Mouse (Mus musculus): ENCODE measurements at regions not wholly inside any gene's neighbourhood (a gene's known extent, or its start where the extent isn't known, plus 50 kb on each side); places are given as distances from the start of the nearest gene placed in this dataset.
A peak's percentile ranks its signal among the peaks of the same experiment; 100 is the strongest.

- WGBS = 89% methylated on average over 4 of the region's 4 CpGs
- H3K36me3 ChIP-seq = no peaks in the 10 kb centered on the region
- no peak overlapping the region for H3K27ac ChIP-seq (ENCODE audit: poor library complexity, severe bottlenecking)
- H3K4me1 ChIP-seq (replicated peaks) = peaks cover 20% of the 10 kb centered on the region
- H3K9ac ChIP-seq = no peak overlapping the region
- no peak overlapping the region for H3K4me3 ChIP-seq
- H3K9me3 ChIP-seq (replicated peaks) = no peaks in the 10 kb centered on the region
- H3K27me3 ChIP-seq (replicated peaks) = no peaks in the 10 kb centered on the region; the same call in 1 of the 2 replicates
- ATAC-seq (ENCODE audit: insufficient number of reproducible peaks, low FRiP score) = no peak
- H3K4me2 ChIP-seq = no peak overlapping the region
Measured at GRCm38 (mm10) chr14:76247664-76248063, 137.0 kb downstream of the Nufip1 start.

- 89% methylated on average over 3 of the region's 3 CpGs for WGBS
- Histone ChIP-seq H3K36me3 (no peaks in the 10 kb centered on the region), H3K9ac (no peak overlapping the region), H3K4me3 (no peak overlapping the region), H3K9me3 (replicated peaks) (no peaks in the 10 kb centered on the region), H3K4me2 (no peak overlapping the region), H3K27ac (ENCODE audit: poor library complexity, severe bottlenecking) (no peak overlapping the region), H3K27me3 (replicated peaks) (no peaks in the 10 kb centered on the region; the same call in 1 of the 2 replicates), H3K4me1 (replicated peaks) (peaks cover 16% of the 10 kb centered on the region)
- ATAC-seq (ENCODE audit: insufficient number of reproducible peaks, low FRiP score) = no peak
Measured at GRCm38 (mm10) chr14:76253850-76254249, 143.2 kb downstream of the Nufip1 start.

- Histone ChIP-seq H3K27ac (ENCODE audit: poor library complexity, severe bottlenecking) (peak overlapping the region; percentile 61; the same call in 1 of the 2 replicates), H3K4me1 (replicated peaks) (peaks cover 16% of the 10 kb centered on the region), H3K4me2 (peak overlapping the region; percentile 42), H3K36me3 (no peaks in the 10 kb centered on the region), H3K9me3 (replicated peaks) (no peaks in the 10 kb centered on the region), H3K27me3 (replicated peaks) (no peaks in the 10 kb centered on the region; the same call in 1 of the 2 replicates), H3K4me3 (no peak overlapping the region), H3K9ac (no peak overlapping the region; the same call in 1 of the 2 replicates)
- ATAC-seq (ENCODE audit: insufficient number of reproducible peaks, low FRiP score) = peak; percentile 69
- WGBS = 36% methylated on average over 30 of the region's 30 CpGs
Measured at GRCm38 (mm10) chr14:76254565-76255501, 144.1 kb downstream of the Nufip1 start.

- no peaks in the 10 kb centered on the region for H3K36me3 ChIP-seq
- no peak overlapping the region for H3K27ac ChIP-seq (ENCODE audit: poor library complexity, severe bottlenecking)
- no peak overlapping the region for H3K9ac ChIP-seq
- 86% methylated on average over 11 of the region's 11 CpGs for WGBS
- no peaks in the 10 kb centered on the region for H3K9me3 ChIP-seq (replicated peaks)
- no peak overlapping the region for H3K4me2 ChIP-seq
- no peak for ATAC-seq (ENCODE audit: insufficient number of reproducible peaks, low FRiP score)
- no peak overlapping the region for H3K4me3 ChIP-seq
- H3K4me1 ChIP-seq (replicated peaks) = peaks cover 16% of the 10 kb centered on the region
- no peaks in the 10 kb centered on the region; the same call in 1 of the 2 replicates for H3K27me3 ChIP-seq (replicated peaks)
Measured at GRCm38 (mm10) chr14:76255971-76256370, 145.3 kb downstream of the Nufip1 start.

GRCm38 (mm10) chr14:76258626-76259025, 147.9 kb downstream of the Nufip1 start:
- Histone ChIP-seq H3K36me3 (no peaks in the 10 kb centered on the region), H3K27ac (ENCODE audit: poor library complexity, severe bottlenecking) (no peak overlapping the region), H3K4me2 (no peak overlapping the region), H3K27me3 (replicated peaks) (no peaks in the 10 kb centered on the region), H3K4me3 (no peak overlapping the region), H3K4me1 (replicated peaks) (peaks cover 16% of the 10 kb centered on the region), H3K9me3 (replicated peaks) (no peaks in the 10 kb centered on the region), H3K9ac (no peak overlapping the region)
- 47% methylated on average over 3 of the region's 3 CpGs for WGBS
- ATAC-seq (ENCODE audit: insufficient number of reproducible peaks, low FRiP score) = no peak

GRCm38 (mm10) chr14:76260628-76261293, 150.1 kb downstream of the Nufip1 start:
- Histone ChIP-seq H3K27me3 (replicated peaks) (no peaks in the 10 kb centered on the region), H3K9me3 (replicated peaks) (no peaks in the 10 kb centered on the region), H3K4me2 (no peak overlapping the region), H3K9ac (no peak overlapping the region), H3K4me1 (replicated peaks) (peaks cover 4% of the 10 kb centered on the region; the same call in 1 of the 2 replicates), H3K36me3 (no peaks in the 10 kb centered on the region), H3K27ac (ENCODE audit: poor library complexity, severe bottlenecking) (no peak overlapping the region), H3K4me3 (no peak overlapping the region)
- ATAC-seq (ENCODE audit: insufficient number of reproducible peaks, low FRiP score) = no peak
- 70% methylated on average over 5 of the region's 5 CpGs for WGBS

GRCm38 (mm10) chr14:76263682-76264081, 151.1 kb upstream of the Tsc22d1 start:
- H3K9me3 ChIP-seq (replicated peaks) = peaks cover 3% of the 10 kb centered on the region; the same call in 1 of the 2 replicates
- no peak overlapping the region for H3K27ac ChIP-seq (ENCODE audit: poor library complexity, severe bottlenecking)
- H3K27me3 ChIP-seq (replicated peaks) = no peaks in the 10 kb centered on the region
- no peaks in the 10 kb centered on the region for H3K36me3 ChIP-seq
- no peaks in the 10 kb centered on the region for H3K4me1 ChIP-seq (replicated peaks)
- no peak overlapping the region for H3K9ac ChIP-seq
- H3K4me2 ChIP-seq = no peak overlapping the region
- 83% methylated on average over 5 of the region's 5 CpGs for WGBS
- no peak overlapping the region for H3K4me3 ChIP-seq
- ATAC-seq (ENCODE audit: insufficient number of reproducible peaks, low FRiP score) = no peak

- WGBS = 79% methylated on average over 5 of the region's 5 CpGs
Measured at GRCm38 (mm10) chr14:76265819-76266218, 148.9 kb upstream of the Tsc22d1 start.

GRCm38 (mm10) chr14:76266249-76266648, 148.5 kb upstream of the Tsc22d1 start:
- no peak overlapping the region for H3K9ac ChIP-seq
- 79% methylated on average over 4 of the region's 4 CpGs for WGBS
- no peak for ATAC-seq (ENCODE audit: insufficient number of reproducible peaks, low FRiP score)
- H3K4me2 ChIP-seq = no peak overlapping the region
- peaks cover 3% of the 10 kb centered on the region; the same call in 1 of the 2 replicates for H3K9me3 ChIP-seq (replicated peaks)
- no peak overlapping the region for H3K27ac ChIP-seq (ENCODE audit: poor library complexity, severe bottlenecking)
- no peaks in the 10 kb centered on the region for H3K36me3 ChIP-seq
- no peak overlapping the region for H3K4me3 ChIP-seq
- H3K4me1 ChIP-seq (replicated peaks) = no peaks in the 10 kb centered on the region
- H3K27me3 ChIP-seq (replicated peaks) = no peaks in the 10 kb centered on the region

More at GRCm38 (mm10) chr14:76265819-76266218, 148.9 kb upstream of the Tsc22d1 start:
- Histone ChIP-seq H3K9ac (no peak overlapping the region), H3K27me3 (replicated peaks) (no peaks in the 10 kb centered on the region), H3K27ac (ENCODE audit: poor library complexity, severe bottlenecking) (no peak overlapping the region), H3K9me3 (replicated peaks) (peaks cover 3% of the 10 kb centered on the region; the same call in 1 of the 2 replicates), H3K36me3 (no peaks in the 10 kb centered on the region), H3K4me1 (replicated peaks) (no peaks in the 10 kb centered on the region), H3K4me2 (no peak overlapping the region), H3K4me3 (no peak overlapping the region)
- no peak for ATAC-seq (ENCODE audit: insufficient number of reproducible peaks, low FRiP score)

- ATAC-seq (ENCODE audit: insufficient number of reproducible peaks, low FRiP score) = no peak
- H3K4me1 ChIP-seq (replicated peaks) = no peaks in the 10 kb centered on the region
- H3K4me3 ChIP-seq = no peak overlapping the region
- peaks cover 3% of the 10 kb centered on the region; the same call in 1 of the 2 replicates for H3K9me3 ChIP-seq (replicated peaks)
- no peaks in the 10 kb centered on the region for H3K36me3 ChIP-seq
- WGBS = 50% methylated on average over 4 of the region's 4 CpGs
- H3K27me3 ChIP-seq (replicated peaks) = no peaks in the 10 kb centered on the region
- H3K27ac ChIP-seq (ENCODE audit: poor library complexity, severe bottlenecking) = no peak overlapping the region
- H3K9ac ChIP-seq = no peak overlapping the region
- H3K4me2 ChIP-seq = no peak overlapping the region
Measured at GRCm38 (mm10) chr14:76267091-76267490, 147.7 kb upstream of the Tsc22d1 start.

- H3K4me2 ChIP-seq = no peak overlapping the region
- no peak overlapping the region for H3K4me3 ChIP-seq
- H3K27me3 ChIP-seq (replicated peaks) = no peaks in the 10 kb centered on the region
- H3K36me3 ChIP-seq = no peaks in the 10 kb centered on the region
- peaks cover 6% of the 10 kb centered on the region; the same call in 1 of the 2 replicates for H3K9me3 ChIP-seq (replicated peaks)
- ATAC-seq (ENCODE audit: insufficient number of reproducible peaks, low FRiP score) = no peak
- H3K9ac ChIP-seq = no peak overlapping the region
- 76% methylated on average over 11 of the region's 11 CpGs for WGBS
- H3K27ac ChIP-seq (ENCODE audit: poor library complexity, severe bottlenecking) = no peak overlapping the region
- peaks cover under 1% of the 10 kb centered on the region; the same call in 1 of the 2 replicates for H3K4me1 ChIP-seq (replicated peaks)
Measured at GRCm38 (mm10) chr14:76271190-76271589, 143.6 kb upstream of the Tsc22d1 start.

All from heart, embryonic 12.5 days (tissue).